Mouse (Mus musculus): ENCODE data around the gene Htr6. TPM values are rescaled to one million over a fixed set of nuclear protein-coding genes. Genes with fewer than 3 reads are reported as not detected.

Gene Htr6
- total RNA-seq, 2 experiments from 2014 or later: not detected

DNA sequence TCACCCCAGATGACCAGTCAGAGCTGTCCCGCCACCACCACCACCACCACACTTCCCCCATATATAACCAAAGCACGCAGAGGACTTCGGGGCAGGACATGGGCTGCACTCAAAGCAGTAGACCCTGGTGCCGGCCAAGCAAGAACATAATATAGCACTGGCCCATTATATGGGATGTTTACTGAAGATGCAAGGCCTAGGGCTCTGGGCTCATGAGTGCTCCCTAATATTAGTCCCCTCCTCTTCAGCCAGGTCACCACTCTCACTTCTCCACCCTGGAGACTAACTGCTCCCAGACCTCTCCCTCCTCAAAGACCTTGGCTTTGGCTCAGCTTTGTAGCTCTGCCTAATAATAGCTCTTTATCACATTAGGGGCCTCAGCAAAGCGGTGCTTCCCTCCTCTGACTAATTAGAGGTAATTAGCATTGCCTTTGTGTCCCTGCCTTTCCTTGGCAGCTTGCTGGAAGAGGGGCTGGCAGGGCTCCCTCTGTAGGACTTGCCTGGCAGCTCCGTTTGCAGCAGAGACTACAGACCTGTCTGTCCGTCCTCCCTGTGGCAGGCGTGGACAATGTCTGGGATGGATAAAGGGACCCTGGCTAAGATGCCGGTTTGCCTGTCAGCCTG lies 21.0 kb downstream of the Htr6 start:
- ATAC-seq (replicated peaks; ENCODE audit: low FRiP score, low TSS enrichment, poor library complexity, severe bottlenecking): no peak

DNA sequence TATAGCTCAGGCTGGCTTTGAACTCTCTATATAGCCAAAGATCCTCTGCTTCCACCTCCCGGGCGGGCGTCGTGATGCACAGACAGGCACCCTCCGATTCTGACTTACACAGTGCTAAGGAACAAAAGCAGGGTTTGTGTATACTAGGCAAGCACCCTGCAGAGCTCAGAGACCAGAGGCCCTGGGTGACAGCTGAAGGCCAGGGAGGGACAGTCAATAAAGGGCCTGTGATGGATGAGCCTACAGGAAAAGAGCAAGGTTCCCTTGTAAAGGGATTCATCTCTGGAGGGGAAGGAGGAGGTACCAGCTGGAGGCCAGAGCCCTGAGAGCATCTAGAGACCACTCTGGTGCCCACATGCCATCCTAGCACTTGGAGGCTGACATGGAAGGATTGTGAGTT lies 22.0 kb downstream of the Htr6 start:
- ATAC-seq (replicated peaks; ENCODE audit: low FRiP score, low TSS enrichment, poor library complexity, severe bottlenecking): no peak

DNA sequence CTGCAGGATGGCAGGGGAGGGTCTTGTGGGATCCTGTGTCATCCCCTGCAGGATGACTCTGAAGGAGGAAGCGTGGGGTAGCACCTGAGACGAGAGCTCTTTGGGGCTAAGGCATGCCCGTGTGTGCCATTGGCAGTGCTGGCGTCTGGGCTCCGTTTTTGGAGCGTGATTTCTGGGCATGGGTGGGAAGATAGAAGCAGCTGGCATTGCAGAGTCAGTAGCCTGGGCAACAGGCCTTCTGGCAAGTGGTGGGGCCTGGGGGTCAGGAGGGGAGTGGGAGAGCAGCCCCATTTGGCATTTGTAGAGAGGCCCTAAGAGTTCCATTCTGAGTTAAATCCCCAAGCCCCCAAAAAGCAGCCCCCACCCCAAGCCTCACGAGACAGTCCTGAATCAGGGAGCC lies 22.6 kb downstream of the Htr6 start:
- no peak for ATAC-seq (replicated peaks; ENCODE audit: low FRiP score, low TSS enrichment, poor library complexity, severe bottlenecking)

DNA sequence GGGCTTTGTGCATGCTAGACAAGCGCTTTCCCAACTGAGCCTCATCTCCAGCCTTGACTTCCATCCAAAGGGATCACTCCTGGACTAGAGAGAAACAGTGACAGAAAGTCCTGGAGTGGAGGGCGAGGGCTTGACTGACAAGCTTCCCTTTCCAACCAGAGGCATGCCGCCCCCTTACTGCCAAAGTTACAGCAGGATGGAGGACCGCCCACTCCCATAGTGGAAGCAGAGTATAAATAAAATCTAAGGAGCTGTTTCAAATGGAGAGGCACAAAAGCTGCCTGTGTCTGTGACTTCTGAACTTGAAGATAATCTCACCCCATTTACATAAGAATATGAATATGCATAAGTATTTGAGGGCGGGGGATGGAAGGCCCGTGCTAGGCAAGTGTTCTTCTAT lies 26.9 kb downstream of the Htr6 start:
- no peak for ATAC-seq (replicated peaks; ENCODE audit: low FRiP score, low TSS enrichment, poor library complexity, severe bottlenecking)

DNA sequence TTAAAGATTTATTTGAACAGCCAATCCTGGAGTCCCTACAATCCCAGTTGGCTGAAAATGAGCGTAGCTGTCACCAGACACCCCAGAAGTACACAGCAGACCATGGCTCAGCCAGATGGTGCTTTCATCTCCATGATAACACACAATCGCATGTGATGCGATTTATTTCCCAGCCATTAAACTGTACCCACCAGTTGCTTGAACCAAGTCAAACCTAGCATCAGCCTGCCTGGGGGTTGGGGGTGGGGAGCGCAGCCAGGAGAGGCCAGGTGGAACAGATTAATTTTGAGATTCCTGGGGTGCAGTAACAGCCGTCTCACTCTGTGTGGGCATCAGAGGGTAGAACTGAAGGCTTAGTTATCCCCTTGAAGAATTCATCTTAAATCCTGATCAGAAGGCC lies 29.0 kb downstream of the Htr6 start:
- no peak for ATAC-seq (replicated peaks; ENCODE audit: low FRiP score, low TSS enrichment, poor library complexity, severe bottlenecking)

DNA sequence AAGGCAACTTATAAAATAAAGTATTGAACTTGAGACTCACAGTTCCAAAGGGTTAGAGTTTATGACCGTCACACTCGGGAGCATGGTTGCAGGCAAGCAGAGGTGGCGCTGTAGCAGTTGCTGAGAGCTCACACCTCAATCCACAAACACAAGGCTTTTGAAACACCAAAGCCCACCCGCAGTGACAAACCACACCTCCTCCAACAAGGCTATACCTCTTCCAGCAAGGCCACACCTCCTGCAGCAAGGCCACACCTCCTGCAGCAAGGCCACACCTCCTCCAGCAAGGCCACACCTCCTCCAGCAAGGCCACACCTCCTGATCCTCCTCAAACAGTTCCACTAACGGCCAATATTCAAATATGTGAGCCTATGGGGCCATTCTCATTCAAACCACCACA lies 30.8 kb downstream of the Htr6 start:
- no peak for ATAC-seq (replicated peaks; ENCODE audit: low FRiP score, low TSS enrichment, poor library complexity, severe bottlenecking)

DNA sequence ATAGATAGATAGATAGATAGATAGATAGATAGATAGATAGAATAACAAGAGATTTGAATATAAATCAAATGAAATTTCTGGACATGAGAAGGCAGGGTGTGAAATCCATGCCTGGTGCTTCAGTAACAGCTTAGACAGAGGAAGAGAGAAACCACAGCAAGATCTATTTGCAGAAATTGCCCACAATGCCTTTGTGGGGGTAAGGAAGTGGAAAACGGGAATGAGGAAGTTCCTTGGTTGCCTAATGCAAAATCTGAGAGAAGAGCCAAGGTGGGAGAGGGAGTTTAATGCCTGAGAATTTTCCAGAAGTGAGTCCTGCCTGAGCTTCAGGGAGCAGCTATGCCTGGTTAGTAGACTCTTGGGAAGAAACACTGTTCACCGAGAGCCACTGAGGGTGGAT lies 31.8 kb downstream of the Htr6 start:
- no peak for ATAC-seq (replicated peaks; ENCODE audit: low FRiP score, low TSS enrichment, poor library complexity, severe bottlenecking)

DNA sequence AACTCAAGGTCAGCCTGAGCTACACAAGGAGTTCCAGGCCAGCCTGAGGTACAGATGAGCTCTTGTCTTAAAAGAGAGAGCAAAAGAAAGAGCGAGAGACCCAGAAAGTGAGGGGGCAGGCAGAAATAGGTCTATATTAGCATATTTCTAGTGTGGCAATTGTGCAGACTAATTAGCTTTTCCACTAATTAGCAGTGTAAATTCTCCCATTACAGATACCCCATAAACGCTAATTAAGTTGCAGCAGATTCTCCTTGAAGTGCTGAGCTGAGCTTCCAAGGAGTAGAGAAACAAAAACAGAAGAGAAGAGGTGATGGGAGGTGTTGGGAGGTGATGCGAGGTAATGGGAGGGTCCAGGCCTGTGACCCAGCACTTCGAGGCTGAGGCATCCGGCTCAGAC lies 32.8 kb downstream of the Htr6 start:
- no peak for ATAC-seq (replicated peaks; ENCODE audit: low FRiP score, low TSS enrichment, poor library complexity, severe bottlenecking)

DNA sequence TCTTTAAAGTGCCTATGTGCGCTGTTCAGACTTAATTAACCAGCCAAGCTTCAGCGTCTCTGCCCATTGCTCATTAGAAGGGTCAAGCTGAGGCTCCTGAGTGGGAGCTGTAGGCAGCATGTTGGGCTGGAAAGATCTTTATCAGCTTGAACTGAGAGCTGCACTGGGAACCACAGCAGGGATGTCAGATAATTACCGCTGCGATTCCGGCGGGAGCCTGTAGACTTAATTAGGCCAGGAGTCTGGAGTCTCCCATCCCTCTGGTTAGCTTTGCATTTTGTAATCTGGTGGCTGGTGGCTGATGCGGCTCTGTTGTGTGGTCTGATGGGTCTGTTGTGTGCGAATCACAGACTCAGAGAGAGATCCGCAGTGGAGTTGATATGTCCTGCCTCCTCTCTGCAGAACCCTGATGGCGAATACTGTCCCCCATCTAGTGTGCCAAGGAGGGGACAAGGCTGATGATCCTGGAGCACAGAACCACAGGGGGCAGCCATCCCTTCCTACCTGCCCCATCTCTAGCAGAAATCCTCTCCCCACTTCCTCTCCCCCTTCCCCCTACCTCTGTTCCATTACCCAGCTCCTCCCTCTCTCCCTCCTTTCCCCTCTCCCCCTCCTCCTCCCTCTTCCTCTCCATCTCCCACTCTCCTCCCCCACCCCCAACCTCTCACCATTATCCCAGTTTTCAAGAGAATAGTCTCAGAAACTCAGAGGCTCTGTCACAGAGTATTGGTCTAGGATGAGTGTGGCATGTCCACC lies 35.1 kb downstream of the Htr6 start:
- no peak for ATAC-seq (replicated peaks; ENCODE audit: low FRiP score, low TSS enrichment, poor library complexity, severe bottlenecking)

DNA sequence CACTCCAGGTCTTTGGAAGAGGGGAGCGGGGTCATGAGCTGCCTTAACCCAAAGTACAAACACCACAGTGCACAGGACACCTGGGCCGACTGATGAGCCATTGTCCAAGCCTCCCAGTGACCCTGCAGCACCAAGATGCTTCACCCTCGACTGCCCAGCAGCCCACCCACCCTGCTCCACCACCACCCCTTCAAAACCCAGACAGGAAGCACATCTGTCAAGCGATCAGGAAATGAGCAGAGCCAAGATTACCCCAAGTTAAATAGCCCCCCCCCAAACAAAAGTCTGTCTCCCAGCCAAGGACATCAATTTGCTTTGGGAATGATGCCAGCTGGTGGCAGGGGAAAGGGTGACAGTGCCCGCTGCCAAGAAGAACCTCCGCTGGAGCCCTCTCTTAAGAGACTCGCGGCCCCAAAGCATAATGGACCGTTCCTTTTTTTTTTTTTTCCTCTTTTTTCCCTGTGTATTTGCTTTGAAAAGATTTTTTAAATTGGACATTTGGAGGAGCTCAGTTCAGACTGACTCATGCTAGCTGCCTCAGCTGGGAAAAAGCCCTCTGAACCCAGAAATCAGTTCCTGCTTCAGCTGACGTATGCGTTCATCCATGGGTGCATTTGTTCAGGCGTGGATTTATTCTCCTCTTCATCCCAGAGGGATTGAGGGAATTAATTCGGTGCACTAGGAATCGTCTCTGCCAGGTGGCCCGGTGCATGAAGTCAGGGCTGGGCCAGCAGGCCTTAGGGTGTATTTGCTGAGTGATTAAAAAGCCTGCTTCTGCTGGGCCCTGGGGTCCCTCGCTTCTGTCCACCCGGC lies 37.4 kb downstream of the Htr6 start:
- ATAC-seq (replicated peaks; ENCODE audit: low FRiP score, low TSS enrichment, poor library complexity, severe bottlenecking): no peak

DNA sequence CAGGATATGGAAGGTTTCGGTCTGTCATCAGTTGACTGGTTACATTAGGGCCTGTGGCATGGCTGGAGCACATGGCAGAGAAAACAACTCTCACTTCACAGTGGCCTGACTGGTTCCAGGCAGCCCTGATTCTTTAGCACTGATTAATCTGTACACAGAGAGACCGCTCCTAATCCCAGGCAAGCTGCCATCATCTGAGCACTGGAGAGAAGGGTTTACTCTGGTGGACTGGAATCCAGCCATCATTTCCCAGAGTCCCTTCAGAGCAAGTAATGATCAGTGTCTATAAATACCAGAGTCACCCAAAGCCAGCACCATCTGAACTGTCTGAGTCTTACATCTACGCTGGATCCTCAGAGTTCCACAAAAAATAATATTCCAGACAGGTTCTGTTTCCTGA lies 39.6 kb downstream of the Htr6 start:
- no peak for ATAC-seq (replicated peaks; ENCODE audit: low FRiP score, low TSS enrichment, poor library complexity, severe bottlenecking)

DNA sequence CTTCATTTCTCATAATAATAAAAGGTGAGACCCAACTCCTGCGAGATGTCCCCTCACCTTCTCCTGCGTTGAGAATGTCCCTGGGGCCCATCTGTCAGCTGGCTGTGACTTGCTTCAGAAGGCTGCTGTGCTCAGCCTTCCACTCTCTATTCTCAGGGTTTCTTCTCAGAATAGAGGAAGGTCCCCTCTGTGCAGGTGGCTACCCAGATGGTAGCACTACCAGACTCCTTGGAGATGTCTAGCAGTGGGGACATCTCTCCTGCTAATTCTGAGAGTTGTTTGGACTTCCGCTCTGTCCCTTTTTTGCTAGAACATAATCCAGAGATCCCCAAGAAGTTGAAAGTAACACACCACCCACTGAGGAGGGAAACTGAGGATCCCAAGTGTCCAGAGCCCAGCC lies 40.4 kb downstream of the Htr6 start:
- ATAC-seq (replicated peaks; ENCODE audit: low FRiP score, low TSS enrichment, poor library complexity, severe bottlenecking): no peak

DNA sequence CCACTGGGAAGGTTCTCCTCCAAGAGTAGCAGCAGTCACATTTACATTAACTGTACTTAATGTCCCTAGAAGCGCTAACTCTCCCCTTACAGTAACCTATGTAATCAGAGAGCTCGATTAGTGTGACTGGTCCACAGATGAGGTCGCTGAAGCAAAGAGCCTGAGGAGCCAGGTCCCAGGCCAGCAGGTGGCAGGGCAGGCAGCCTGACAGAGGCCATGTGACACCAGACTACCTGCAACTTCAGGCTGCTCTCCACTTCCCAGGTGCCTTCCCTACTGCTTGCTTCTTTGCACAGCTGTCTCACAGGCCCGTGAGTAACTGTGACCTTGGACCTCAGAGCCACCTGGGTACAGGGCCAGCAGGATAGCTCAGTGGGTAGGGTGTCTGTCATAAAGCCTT lies 40.8 kb downstream of the Htr6 start:
- no peak for ATAC-seq (replicated peaks; ENCODE audit: low FRiP score, low TSS enrichment, poor library complexity, severe bottlenecking)

DNA sequence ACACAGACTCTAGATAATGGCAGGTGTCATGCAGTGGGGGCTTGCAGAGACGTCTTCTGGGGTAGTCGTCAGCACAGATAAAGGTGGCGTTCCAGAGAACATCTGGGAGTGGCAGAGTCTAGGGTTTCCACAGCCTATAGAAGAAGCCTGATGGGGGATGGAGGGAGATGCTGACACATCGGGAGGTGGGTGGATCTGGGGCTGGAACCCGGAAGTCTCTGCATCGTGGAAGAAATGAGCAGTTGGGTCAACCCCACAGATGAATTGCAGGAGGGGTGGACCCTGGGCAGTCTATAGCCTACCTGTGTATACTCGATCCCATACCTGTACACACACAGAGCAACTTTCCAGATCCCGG lies 41.4 kb downstream of the Htr6 start:
- no peak for ATAC-seq (replicated peaks; ENCODE audit: low FRiP score, low TSS enrichment, poor library complexity, severe bottlenecking)

DNA sequence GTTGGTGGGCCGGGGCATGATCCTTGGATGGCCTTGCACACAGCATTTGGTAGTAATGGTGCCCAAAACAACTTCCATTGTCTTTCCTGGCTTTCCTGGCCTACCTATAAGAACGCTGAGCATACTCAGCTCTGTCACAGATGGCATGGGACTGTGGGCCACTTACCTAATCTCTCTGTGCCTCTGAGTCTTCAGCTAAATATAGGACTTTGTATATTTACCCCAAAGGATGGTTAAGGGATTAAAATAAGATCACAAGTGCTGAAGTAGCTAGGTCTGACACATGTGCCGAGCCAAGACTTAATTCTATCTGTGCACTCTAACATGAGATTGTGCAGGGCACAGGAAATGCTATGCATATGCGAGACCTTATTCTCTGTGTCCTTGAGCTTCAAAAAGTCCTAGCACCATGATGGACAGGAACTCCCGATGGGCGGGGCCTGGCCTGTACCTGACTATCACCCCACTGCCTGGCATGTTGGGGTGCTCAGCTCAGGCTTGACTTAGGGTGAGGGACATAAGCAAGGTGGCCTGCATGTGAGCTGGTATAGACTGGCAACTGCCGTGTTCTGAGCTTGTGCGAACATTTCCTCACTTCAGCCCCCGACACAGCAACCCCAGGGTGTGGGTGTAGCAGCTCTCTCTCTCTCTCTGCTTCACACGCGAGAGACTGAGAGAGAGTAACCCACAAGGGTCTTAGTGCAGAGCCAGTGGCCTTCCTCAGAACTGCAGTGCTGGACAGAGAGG lies 41.9 kb downstream of the Htr6 start:
- no peak for ATAC-seq (replicated peaks; ENCODE audit: low FRiP score, low TSS enrichment, poor library complexity, severe bottlenecking)

DNA sequence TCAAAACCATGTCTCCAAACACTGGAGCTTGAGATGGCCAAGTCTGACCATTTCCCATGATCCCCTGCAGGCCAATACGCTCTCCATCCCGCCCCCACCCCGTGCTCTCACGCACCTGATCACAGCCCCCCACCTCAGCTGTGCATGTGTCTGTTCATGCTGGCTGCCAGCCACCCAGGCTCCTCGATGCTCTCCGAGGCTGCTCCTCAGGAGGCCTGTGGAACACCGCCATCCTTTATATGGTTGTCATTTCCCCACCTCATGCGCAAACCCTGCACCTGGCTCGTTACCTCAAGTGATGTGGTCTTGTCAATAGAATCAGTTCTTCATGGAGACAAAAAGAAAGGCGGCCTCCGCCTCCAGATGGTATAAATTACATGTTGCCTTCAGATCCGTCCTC lies 42.8 kb downstream of the Htr6 start:
- no peak for ATAC-seq (replicated peaks; ENCODE audit: low FRiP score, low TSS enrichment, poor library complexity, severe bottlenecking)

DNA sequence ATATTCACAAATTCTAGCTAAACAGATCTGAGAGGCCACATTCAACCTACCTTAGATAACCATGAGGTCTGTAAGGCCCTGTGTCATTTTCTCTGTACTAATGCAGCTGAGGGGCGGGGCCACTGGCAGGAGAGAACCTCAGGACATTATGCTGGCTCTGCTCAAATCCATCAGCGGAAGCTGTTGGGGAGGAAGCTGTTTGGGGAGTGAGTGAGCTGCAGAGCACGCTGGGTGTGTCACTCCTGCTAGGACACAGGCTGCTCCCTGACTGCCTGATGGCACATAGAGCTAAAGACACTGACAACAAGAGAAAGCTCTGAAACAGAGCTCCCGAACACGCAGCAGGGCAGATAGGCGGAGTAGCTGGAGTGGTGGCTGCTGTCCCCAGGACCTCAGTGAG lies 44.7 kb downstream of the Htr6 start:
- ATAC-seq (replicated peaks; ENCODE audit: low FRiP score, low TSS enrichment, poor library complexity, severe bottlenecking): no peak

DNA sequence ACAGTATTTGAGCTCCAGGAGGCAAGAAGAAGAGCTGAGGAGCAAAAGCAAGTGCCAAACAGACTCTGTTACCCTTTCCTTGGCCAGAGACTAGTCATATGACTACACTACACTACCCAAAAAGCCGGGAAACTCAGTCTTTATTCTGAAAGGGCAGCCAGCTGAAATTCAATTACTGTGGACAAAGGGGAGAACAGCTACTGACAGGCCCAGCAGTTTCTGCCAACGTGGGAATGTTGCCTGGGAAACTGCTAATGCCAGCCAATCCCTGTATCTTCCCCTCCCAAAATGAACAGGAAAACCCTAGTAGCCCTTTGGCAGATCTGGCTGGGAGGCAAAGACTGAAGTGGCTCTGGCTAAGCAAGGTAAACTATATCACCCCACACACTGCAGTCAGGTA lies 51.0 kb downstream of the Htr6 start:
- ATAC-seq (replicated peaks; ENCODE audit: low FRiP score, low TSS enrichment, poor library complexity, severe bottlenecking): no peak

DNA sequence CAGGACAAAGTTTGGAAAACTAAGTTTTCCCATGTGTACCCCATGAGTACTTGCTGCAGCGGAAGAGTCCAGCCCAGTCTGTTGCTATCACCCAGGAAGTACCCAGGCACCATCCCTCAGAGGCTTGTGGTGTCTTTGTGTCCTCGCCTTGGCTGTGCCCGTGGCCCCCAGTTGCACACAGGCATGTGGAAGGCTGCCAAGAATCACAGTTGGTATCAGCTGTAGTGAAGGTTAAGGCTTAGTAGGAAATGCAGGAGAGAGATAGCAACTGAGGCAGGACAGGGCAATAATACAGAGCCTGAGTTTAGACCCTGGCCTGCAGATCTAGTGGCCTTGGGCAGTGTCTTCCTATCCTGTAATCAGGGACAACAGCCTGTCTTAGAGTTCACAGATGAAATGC lies 55.0 kb downstream of the Htr6 start:
- 0 out of 2 replicates have a peak, but pooled peaks have one; percentile 47 for ATAC-seq (replicated peaks; ENCODE audit: low FRiP score, low TSS enrichment, poor library complexity, severe bottlenecking)

DNA sequence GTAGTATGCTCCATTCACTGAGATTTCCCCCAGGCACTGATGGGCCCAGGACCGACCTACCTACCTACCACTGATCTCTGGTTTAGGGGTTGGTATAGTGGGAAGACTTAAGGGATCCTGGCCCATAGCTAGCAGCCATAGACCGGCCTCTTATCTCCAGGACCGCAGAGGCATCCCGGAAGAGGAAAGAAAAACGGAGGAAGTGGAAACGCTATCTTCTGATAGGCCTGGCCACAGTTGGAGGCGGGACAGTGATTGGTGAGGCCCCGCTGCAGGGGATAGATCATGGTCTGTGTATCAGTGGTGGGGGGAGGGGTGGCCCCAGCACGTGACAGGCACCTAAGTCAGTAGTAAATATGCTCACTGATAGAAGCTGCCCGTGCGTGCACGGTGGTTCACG lies 56.0 kb downstream of the Htr6 start:
- ATAC-seq (replicated peaks; ENCODE audit: low FRiP score, low TSS enrichment, poor library complexity, severe bottlenecking): peak; percentile 75

All from megakaryocyte-erythroid progenitor cell, adult 5-6 weeks (primary cell).